Mouse (Mus musculus) liver, adult 2 months (tissue): ENCODE results near the gene Zeb2. TPM values are rescaled to one million over a fixed set of nuclear protein-coding genes. Genes with fewer than 3 reads are reported as not detected.

Experiments
- DNase-seq: peaks from one replicate; pipeline ENCODE4 v3.0.0-alpha.2; 2011; ENCODE audit warnings: low read depth, low spot score; ENCODE audit errors: extremely low read depth
- H3K27ac ChIP-seq: fragments of 200-500 bp; replicated peaks from 2 replicates; pipeline ENCODE4 v1.5.1; 2012; ENCODE audit warnings: low read depth, mild to moderate bottlenecking, control low read depth, inconsistent platforms, low read length; ENCODE audit not compliant: insufficient read depth
- H3K27me3 ChIP-seq: fragments of 200-500 bp; 2 replicates; pipeline ENCODE4 v1.6.1; 2012; ENCODE audit warnings: mild to moderate bottlenecking, moderate library complexity, low read length, inconsistent platforms; ENCODE audit not compliant: control insufficient read depth, insufficient read depth
- H3K36me3 ChIP-seq: fragments of 200-500 bp; 2 replicates; pipeline ENCODE4 v1.6.1; 2012; ENCODE audit warnings: low read length, inconsistent platforms; ENCODE audit not compliant: control insufficient read depth, insufficient read depth
- H3K4me1 ChIP-seq: fragments of 200-500 bp; 2 replicates; pipeline ENCODE4 v1.6.1; 2011; ENCODE audit warnings: low read length; ENCODE audit not compliant: control insufficient read depth, insufficient read depth
- H3K4me3 ChIP-seq: fragments of 200-500 bp; 2 replicates; pipeline ENCODE4 v1.5.1; 2011; ENCODE audit warnings: low read depth, mild to moderate bottlenecking, control low read depth, low read length, moderate library complexity; ENCODE audit not compliant: insufficient read depth
- H3K79me2 ChIP-seq: fragments of 200-500 bp; 2 replicates; pipeline ENCODE4 v1.6.1; 2012; ENCODE audit warnings: inconsistent platforms, mild to moderate bottlenecking, low read length, moderate library complexity; ENCODE audit not compliant: control insufficient read depth, insufficient read depth
- H3K9ac ChIP-seq: fragments of 200-500 bp; 2 replicates; pipeline ENCODE4 v1.6.1; 2012; ENCODE audit warnings: low read depth, mild to moderate bottlenecking, control low read depth, inconsistent platforms, low read length
- CTCF ChIP-seq: fragments of 200-500 bp; IDR thresholded peaks from 2 replicates; pipeline ENCODE4 v1.5.1; 2011; ENCODE audit warnings: low read depth, low read length, control low read depth
- POLR2A ChIP-seq: fragments of 200-500 bp; IDR thresholded peaks from 2 replicates; pipeline ENCODE4 v1.6.1; 2011; ENCODE audit warnings: low read length, control low read depth; ENCODE audit not compliant: insufficient read depth; ENCODE audit errors: extremely low read depth
- WGBS: fragments of 180-500 bp; shearing (Covaris S2); methylation state at CpG from one replicate; pipeline ENCODE4 v1.1.7; 2018; 5-methylcytosine and 5-hydroxymethylcytosine counted together
- polyA plus RNA-seq: library from polyadenylated mRNA; depleted of rRNA; stranded (reverse); fragments of >200 nt; gene quantifications from 2 replicates; pipeline ENCODE4 v1.2.3, GENCODE M21; 2012
- total RNA-seq: library from RNA; depleted of rRNA; stranded (reverse); fragments of >200 nt; gene quantifications from 2 replicates; pipeline ENCODE4 v1.2.3, GENCODE M21; 2014

Gene Zeb2
- total and polyA plus RNA-seq, 2 experiments, result 4.9 to 15.5 TPM

- Histone ChIP-seq H3K9ac (no peak overlapping the region), H3K27ac (no peak overlapping the region), H3K36me3 (no peaks in the 10 kb centered on the region), H3K27me3 (no peaks in the 10 kb centered on the region), H3K79me2 (no peaks in the 10 kb centered on the region), H3K4me1 (no peaks in the 10 kb centered on the region), H3K4me3 (no peak overlapping the region)
- WGBS, result 75% methylated on average over 6 of the region's 6 CpGs
- TF ChIP-seq CTCF (no peak), POLR2A (no peak)
- DNase-seq, result no peak
Measured at GRCm38 (mm10) chr2:45070612-45071276, 46.5 kb downstream of the Zeb2 start.

DNA sequence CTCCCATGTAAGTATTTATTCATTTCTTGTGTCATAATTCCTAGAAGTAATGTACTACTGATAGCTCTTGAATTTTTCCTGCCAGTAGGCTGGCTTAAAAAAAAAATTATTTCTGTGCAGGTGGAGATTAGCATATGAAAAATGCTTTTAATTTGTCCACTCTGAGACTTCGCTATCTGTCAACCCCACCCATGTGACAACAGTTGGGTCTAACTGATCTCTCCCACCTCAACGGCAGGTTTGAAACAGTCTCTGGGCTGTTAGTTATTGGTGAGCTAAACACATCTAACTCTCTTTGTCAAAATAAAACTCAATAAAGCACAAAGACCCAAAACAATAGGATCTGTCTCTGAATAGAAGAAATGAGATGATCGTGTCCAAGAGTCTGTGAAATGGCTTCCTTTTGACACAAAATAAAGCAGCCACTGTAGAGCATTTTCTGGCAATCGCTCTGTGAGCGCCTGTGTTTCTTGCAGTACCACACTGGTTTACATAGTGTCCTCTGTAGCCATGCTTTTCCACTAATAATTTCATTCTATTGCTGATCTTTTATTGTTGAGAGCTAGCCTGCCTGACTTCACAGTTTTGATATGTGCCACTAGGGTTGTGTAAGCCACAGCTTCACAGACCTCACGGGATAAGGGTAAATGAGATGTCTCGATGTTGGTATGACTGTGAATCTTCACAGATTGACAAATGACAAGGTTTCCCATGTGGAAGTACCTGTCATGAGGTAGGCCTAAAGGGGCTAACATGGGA, 48.2 kb downstream of the Zeb2 start:
- Histone ChIP-seq H3K27ac (no peak overlapping the region), H3K27me3 (no peaks in the 10 kb centered on the region), H3K79me2 (no peaks in the 10 kb centered on the region), H3K9ac (no peak overlapping the region), H3K4me1 (no peaks in the 10 kb centered on the region; the same call in 1 of the 2 replicates), H3K4me3 (no peak overlapping the region), H3K36me3 (no peaks in the 10 kb centered on the region)
- 92% methylated on average over 7 of the region's 7 CpGs for WGBS
- TF ChIP-seq CTCF (no peak), POLR2A (no peak)
- no peak for DNase-seq

GRCm38 (mm10) chr2:45067116-45067515, 50.1 kb downstream of the Zeb2 start:
- DNase-seq, result no peak
- Histone ChIP-seq H3K27ac (no peak overlapping the region), H3K4me3 (no peak overlapping the region), H3K36me3 (no peaks in the 10 kb centered on the region), H3K79me2 (no peaks in the 10 kb centered on the region; the same call in 1 of the 2 replicates), H3K9ac (no peak overlapping the region), H3K27me3 (no peaks in the 10 kb centered on the region), H3K4me1 (no peaks in the 10 kb centered on the region; the same call in 1 of the 2 replicates)
- no peak for TF ChIP-seq POLR2A
- no peak for TF ChIP-seq CTCF
- 57% methylated on average over 5 of the region's 5 CpGs for WGBS

- no peak for TF ChIP-seq CTCF
- no peak for TF ChIP-seq POLR2A
- H3K4me3 ChIP-seq, result no peak overlapping the region
- no peaks in the 10 kb centered on the region for H3K36me3 ChIP-seq
Measured at GRCm38 (mm10) chr2:45063300-45063890, 53.8 kb downstream of the Zeb2 start.

GRCm38 (mm10) chr2:45062136-45062535, 55.1 kb downstream of the Zeb2 start:
- H3K4me3 ChIP-seq, result no peak overlapping the region
- H3K27me3 ChIP-seq, result no peaks in the 10 kb centered on the region
- TF ChIP-seq POLR2A, result no peak
- TF ChIP-seq CTCF, result no peak
- H3K79me2 ChIP-seq, result no peaks in the 10 kb centered on the region; the same call in 1 of the 2 replicates
- H3K36me3 ChIP-seq, result no peaks in the 10 kb centered on the region
- H3K4me1 ChIP-seq, result no peaks in the 10 kb centered on the region; the same call in 1 of the 2 replicates
- H3K27ac ChIP-seq, result no peak overlapping the region
- no peak overlapping the region for H3K9ac ChIP-seq
- 58% methylated on average over 6 of the region's 6 CpGs for WGBS
- DNase-seq, result no peak

More at GRCm38 (mm10) chr2:45063300-45063890, 53.8 kb downstream of the Zeb2 start:
- DNase-seq, result no peak
- Histone ChIP-seq H3K9ac (no peak overlapping the region), H3K4me1 (no peaks in the 10 kb centered on the region; the same call in 1 of the 2 replicates), H3K27ac (0 out of 2 replicates have a peak overlapping the region, but pooled peaks have one; percentile 10), H3K79me2 (no peaks in the 10 kb centered on the region; the same call in 1 of the 2 replicates), H3K27me3 (no peaks in the 10 kb centered on the region)
- WGBS, result 40% methylated on average over 7 of the region's 7 CpGs
